Mouse (Mus musculus) regulatory T cell (primary cell): ENCODE results near the gene Wdr78.

Experiments
- in situ Hi-C: fragments of 300-600 bp; cut with MboI, MseI; formaldehyde crosslinking; loops from one replicate; pipeline ENCODE4 v1.15.1; 2025; ENCODE audit warnings: high pct_unique_total_duplicates

Gene Wdr78

DNA sequence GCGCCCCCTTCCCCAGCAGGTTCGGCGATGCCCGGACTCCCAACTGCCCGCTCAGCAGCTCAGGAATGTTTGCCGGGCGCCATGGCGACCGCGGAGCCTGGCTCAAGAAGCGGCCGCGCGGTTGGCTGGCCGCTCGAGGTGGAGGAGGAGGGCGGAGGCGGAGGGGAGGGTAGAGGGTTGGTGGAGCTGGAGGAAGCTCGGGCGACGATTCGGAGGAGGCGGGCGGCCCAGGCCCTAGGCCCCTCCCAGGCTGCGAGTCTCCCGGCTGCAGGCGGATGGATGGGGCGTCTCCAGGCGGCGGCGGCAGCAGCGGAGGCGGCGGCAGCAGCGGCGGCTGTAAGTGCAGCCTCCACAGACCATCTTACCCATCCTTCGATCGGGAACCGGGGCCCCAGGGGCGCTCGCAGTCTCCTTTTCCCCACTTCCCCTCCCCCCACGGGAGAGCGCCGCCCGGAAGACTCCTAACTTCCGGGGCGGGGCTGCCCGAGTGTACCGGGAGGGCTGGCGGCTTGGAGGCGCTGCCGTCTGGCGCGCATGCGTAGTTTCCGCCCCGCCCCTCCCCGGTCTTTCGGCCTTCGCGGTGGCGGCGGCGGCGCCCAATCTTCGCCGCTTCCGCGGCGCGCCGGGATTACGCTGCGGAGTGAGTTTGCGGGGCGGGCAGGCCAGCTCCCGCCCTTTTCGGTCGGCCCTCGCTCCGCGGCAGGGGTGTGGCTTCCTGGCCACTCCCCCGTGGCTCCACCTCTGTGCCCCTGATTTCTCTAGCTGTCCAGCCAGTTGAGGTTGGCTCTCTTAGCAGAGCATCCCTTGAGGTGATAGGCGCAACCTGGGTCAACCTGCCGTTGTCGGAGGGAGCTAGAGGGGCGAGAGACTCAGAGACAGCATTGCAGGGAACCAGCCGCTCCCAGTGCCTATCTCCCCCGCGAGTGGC lies at the start of gene Wdr78, which contains the start of gene Mier1:
Wdr78 (minus strand) TSS at position 372 of the 928 bp plus-strand sequence.
Mier1 (plus strand) TSS at position 207 of the 928 bp plus-strand sequence.
- in situ Hi-C loops, result loop anchor here (5.0 to 25.0 kb wide), 2 partner anchors 597 to 1752 kb away; no protein-coding TSS in a partner anchor

DNA sequence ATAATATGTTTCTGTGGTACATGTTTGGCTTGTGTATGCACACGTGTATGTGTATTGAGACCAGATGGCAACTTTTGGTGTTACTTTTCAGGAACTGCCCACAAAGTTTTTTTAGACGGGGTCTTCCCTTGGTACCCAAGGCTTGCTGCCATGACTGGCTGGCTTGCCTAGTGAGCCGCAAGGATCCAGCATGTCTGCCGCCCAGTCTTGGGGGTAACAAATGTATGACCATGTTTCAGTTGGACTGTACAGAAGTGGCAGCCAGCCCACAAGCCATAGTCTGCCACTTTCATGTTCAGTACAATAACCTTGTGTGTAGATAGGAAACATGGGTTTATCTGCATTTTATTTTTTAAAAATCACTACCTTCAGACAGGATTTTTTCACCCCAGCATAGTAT lies 44.4 kb upstream of the Wdr78 start:
- in situ Hi-C loops, result no loop called here

DNA sequence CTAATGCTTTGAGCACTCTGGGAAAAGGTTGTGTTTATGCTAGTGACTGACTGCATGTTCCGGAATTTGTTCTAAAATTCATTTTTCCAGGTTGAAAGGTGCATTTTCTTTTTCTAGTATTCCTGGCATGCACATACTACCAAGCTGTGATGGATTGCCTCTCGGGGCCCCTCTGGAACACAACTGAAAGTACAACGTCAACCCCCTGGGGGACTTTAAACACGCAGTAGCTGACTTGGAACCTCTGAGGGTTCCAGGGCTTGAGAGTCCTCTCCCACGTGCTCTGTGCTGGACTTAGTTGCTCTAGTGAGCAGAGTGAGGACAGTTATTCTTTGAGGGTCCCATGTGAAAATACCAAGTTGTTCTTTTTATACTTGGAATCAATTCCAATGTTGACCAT lies 37.6 kb upstream of the Wdr78 start:
- in situ Hi-C loops, result no loop called here

DNA sequence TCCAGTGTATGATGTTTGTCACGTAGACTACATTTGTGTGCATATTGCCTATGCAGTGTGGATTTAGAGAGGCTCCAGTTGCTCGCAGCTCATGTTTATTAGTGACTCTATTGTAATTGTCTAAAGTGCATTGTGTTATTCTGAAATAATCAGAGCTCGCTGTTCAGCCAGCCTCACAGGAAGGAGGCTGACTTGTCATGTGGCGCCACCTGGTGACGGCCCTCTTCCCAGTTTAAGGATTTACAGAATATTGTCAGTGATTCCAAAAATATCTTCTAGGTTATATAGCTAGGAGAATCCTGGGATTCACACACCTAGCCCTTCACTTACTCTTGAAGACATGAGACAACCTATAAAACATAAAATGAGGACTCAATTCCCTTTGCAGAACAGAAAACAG lies 32.0 kb upstream of the Wdr78 start:
- in situ Hi-C loops, result loop anchor here (5.0 kb wide), 1 partner anchor 99 kb away; no protein-coding TSS in a partner anchor

DNA sequence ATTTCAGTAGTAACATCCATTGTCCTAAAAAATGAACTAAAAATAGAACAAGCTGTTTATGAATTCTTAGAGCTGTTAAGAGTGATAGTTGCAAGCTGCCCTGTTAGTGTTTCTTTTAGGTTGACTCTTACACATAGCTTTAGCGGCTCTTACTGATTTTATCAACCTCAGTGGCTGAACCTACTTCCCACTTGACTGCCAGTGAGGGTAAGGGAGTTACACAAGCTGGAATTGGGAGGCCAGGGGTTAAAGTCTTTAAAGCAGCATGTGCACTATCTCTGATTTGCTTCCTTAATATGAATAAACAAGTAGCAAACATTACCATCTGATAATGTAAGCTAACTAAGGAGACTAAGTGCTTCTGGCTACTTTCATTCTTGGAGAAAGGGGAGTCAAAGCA lies 22.6 kb upstream of the Wdr78 start:
- in situ Hi-C loops, result no loop called here

DNA sequence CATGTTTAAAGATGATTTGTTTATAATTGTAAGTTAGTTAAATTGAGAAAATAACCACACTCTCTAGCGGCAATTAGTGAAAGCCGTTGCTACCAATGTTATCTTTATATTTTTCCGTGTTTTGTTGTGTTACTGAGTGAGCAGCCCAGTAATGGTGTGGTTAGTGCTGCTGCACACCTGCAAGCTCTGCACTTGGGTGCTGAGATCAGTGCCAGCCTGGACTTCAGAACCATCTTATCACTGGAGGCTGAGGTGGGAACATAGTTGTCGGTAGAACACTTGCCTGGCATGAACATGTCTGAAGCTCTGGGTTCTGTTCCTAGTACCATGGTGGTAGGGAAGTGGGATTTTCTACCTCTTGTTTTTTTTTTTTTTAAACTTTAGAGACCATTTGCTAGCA lies 12.2 kb upstream of the Wdr78 start:
- in situ Hi-C loops, result no loop called here

DNA sequence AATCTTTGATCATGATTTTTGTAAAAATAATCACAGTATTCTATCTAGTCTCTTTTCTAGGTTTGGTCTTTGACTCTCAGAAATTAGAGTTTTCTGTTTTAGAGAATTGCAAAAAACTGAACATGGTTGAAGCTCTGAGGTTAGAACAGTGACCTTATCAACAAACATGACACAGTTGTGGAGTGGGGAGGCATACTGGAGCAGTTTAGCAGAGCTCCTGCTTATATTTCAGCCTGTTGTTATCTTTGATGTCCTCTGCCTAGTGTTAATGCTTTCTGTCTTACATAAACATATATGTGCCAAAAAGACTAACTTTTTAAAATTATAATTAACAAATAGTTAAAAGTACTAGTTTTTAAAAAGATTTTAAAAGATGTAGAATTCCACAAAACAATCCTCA lies 9.3 kb upstream of the Wdr78 start:
- in situ Hi-C loops, result loop anchor here (25.0 kb wide), 1 partner anchor 1761 kb away; no protein-coding TSS in a partner anchor

DNA sequence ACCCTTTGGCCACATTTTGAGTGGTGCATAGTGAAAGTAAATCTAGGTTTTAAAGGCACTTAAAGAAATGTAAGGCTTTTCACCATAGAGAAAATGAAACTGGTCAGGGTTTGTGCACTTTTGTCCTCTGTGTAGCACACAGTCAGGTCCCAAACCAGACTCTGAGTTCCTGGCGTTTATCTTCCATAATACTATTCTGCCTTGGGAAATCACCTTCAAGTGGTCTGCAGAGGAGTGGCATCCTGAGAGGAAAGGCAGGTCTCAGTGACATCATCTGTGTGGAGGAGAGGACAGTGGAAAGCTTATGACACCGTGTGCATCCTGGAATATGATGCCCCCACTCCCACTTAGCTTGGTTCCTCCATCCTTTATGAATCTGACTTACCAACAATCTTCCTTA lies 8.7 kb upstream of the Wdr78 start:
- in situ Hi-C loops, result loop anchor here (25.0 kb wide), 1 partner anchor 1761 kb away; no protein-coding TSS in a partner anchor

DNA sequence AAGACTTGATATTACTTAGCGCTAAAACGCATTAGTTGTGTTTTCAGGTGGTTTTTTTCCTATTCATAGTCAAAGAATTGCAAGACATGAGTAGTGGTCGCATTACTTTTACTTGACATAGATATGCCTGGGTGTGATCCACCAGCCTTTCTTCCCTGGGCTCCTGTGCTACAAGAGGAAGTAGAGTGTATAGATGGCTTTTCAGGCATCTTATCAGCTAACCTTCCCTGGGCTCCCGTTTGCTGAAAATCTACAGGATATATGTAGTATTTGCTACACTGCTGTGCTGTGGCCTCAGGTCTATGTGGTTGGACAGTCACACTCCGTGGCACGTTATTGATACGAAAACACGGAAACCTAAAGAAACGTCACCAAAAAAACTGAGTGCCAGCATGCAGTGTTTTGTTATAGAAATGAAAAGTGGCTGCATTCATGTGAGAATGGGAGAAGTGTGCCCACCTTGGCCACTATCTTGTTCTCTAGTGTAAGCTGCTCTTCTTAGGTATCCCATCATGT lies 6.6 kb upstream of the Wdr78 start:
- in situ Hi-C loops, result loop anchor here (25.0 kb wide), 1 partner anchor 1759 kb away; no protein-coding TSS in a partner anchor

DNA sequence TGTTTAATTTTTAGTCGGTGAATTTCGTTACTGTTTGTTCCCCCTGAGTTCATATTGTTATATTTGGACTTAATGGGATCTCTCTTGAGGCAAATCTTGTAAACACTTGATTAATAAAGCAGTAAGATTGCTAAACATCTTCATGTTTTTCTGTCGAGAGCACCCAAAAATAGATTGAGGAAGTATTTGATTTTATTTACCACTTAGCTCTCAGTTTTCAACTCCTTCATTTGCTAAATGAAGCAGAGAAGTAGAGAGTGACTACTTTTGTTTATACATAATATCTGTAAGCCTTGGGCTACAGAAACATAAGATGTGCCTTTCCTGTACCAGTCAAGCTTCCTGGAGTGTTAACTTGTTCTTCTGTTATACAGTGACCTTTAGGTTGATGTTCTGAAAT lies 6.0 kb upstream of the Wdr78 start:
- in situ Hi-C loops, result loop anchor here (25.0 kb wide), 1 partner anchor 1758 kb away; no protein-coding TSS in a partner anchor

DNA sequence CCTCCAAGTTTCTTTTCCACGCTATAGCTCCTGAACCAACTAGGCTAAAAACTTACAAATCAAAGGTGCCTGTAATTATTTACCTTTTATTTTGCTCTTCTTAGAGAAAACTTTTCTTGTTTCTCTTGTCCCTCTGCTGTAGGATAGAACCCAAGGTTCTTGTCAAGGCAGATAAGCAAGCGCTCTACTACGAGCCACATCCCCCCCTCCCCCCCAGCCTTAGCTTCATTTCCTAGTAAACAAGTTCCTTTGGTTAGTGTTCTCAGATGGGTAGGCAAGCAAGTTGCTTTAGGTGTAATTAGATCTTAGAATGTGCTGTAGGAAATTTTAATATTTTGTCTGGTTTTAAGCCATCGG lies 5.7 kb upstream of the Wdr78 start:
- in situ Hi-C loops, result loop anchor here (25.0 kb wide), 1 partner anchor 1758 kb away; no protein-coding TSS in a partner anchor

DNA sequence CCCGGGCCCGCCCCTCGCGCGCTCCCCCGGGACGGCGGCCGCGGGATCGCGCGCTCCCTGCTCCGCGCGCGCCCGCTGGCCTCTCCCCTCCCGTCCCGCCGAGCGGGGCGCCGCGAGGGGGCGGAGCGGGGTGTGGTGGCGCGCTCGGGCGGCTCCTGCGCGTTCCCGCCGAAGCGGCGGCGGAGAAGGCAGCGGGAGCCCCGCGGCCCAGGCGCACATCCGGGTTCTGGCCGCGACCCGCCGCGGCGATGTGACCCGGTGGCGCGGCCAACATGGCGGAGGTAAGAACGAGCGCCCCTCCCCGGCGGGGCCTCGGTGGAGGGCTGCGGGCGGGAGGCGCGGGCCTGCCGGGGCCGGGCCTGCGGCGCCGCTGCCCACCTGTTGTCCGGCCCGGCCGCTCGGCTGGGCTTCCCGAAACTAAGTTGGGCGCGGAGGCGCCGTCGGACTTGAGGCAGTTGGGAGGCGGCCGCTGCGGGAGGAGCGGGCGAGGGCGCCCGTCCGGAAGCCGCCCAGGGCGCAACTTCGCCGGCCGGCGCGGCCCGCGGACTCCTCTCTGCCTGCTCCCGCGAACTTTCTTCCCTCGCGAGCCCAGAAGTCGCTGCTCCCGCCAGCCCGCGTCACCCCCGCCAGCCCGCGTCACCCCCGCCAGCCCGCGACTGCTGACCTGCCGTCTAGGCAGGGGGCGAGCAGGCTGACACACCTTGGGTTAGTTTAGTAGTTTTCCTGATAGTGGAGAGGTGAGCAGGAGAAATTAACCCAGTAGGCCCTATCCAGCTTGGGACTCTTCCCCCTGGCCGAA lies 5.1 kb upstream of the Wdr78 start:
- in situ Hi-C loops, result loop anchor here (25.0 kb wide), 1 partner anchor 1757 kb away; no protein-coding TSS in a partner anchor

DNA sequence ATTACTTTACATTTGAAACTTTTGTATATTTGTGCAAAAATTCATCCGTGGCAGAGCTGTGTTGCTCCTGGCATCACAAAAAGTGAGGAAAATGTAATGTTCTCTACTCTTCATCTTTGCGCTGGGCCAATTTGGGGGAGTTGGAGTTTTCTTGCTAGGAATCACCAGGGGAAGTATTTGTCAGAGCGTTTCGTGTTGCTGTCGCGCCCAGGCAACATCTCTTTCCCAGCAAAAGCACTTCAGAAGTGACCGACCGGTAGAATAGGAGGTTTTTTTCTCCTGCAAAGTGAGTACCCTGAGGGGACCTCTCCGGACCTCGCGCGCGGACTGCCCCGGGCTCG lies 4.5 kb upstream of the Wdr78 start:
- in situ Hi-C loops, result loop anchor here (25.0 kb wide), 1 partner anchor 1757 kb away; no protein-coding TSS in a partner anchor

DNA sequence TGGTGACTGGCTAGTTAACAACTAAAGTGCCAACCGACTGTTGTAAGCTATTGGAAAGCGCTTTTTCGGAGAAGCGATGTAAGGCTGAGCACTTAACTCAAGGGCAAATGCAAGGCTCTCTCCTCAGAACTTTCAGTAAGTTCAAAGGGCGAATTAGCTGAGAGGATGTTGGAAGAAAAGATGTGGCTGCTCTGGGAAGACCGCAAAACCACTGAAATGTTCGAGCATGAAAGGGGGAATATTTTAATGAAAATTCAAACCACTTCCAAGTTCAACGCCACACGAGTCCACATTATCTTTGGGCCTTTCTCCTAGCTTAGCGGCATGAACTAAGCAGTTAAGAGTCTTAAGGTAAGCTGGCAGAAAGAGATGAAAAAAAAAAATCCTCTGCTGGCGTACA lies 953 bp downstream of the Wdr78 start:
- in situ Hi-C loops, result loop anchor here (5.0 to 25.0 kb wide), 2 partner anchors 596 to 1751 kb away; no protein-coding TSS in a partner anchor

DNA sequence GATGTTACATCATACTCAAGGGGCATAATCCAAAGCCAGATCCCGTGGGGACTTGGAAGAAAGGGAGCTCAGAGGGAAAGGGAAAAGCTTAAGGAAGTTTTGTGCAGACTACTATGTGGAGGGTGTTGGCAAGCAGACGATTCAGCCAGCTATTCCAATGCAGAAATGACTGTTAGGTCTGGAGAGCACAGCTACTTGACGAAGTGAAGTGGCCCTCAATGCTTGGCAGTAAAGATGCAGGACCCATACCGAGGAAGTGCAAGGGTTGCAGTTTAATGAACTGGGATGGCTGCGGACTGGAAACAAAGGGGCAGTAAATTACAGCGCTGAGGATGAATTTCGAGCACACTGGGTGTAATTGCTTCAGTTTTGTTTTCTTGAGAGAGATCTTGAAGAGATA lies 1.7 kb downstream of the Wdr78 start:
- in situ Hi-C loops, result loop anchor here (5.0 to 25.0 kb wide), 2 partner anchors 595 to 1750 kb away; no protein-coding TSS in a partner anchor

DNA sequence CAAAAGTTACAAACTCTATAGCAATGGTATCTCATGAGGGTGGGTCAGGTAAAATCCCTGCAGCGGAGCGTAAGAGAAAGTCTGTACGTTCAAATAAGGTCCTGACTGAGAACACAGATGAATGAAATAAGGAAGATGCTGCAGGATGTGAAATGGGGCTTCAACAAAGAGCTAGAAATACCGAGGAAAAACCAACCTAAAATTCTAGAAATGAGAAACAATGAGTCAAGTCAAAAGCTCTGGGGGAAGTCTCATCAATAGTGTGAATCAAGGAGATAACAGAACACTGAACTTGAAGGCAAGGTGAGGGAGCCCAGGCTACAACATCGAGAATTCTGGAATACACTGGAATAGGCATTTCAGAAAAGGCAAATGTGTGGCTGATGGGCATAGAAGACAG lies 15.8 kb downstream of the Wdr78 start:
- in situ Hi-C loops, result no loop called here

DNA sequence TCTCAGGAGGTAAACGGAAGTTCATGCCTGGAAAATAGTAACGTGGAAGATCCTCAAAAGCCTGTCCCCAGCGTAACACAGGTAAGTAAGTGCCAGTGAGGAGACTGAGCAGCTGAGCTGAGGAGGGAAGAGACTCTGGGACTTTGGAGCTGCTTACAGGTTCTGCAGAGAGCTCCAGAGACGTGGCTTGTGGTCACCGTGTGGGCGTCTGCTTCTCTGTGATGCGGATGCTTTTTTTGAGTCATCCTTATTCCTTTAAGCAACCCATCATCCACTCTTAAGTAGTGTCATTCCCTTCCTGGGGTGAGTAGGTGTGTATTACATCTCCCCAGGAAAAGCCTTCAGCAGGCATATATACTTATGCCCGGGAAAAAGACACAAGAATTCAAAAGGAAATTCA lies 18.4 kb downstream of the Wdr78 start:
- in situ Hi-C loops, result no loop called here

DNA sequence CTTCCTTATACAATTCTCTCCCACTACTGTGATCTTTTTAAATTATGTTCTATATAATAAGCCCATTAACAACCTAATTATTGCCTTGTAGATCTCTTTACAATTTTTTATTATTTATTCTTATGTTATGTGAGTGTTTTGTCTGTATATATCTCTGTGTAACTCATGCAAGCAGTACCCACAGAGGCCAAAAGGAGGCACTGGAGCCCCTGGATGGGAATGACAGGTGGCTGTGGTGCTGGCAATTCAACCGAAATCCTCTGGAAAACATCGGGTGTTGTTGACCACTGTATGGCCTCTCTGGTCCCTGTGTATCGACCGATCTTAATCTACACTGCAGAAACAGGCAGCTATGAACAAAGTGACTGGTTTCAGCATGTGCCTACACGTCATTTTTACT lies 29.1 kb downstream of the Wdr78 start:
- in situ Hi-C loops, result no loop called here

DNA sequence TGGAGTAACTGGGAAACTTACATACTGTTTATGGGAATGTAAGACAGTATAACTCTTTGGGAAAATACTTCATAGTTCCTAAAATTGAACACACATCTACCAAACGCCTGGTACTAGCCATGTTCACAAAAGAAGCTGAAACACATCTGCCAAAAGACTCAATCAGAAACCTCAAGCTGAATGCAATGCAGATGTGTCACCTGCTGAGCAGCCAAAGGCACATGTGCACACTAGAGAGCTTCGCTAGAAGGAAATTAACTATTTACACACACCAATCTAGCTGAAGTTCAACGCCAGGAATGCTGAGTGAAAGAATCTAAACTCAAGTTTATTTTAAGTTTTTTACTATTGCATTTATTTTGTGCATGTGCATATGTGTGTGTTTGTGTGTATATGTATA lies 43.7 kb downstream of the Wdr78 start:
- in situ Hi-C loops, result no loop called here

DNA sequence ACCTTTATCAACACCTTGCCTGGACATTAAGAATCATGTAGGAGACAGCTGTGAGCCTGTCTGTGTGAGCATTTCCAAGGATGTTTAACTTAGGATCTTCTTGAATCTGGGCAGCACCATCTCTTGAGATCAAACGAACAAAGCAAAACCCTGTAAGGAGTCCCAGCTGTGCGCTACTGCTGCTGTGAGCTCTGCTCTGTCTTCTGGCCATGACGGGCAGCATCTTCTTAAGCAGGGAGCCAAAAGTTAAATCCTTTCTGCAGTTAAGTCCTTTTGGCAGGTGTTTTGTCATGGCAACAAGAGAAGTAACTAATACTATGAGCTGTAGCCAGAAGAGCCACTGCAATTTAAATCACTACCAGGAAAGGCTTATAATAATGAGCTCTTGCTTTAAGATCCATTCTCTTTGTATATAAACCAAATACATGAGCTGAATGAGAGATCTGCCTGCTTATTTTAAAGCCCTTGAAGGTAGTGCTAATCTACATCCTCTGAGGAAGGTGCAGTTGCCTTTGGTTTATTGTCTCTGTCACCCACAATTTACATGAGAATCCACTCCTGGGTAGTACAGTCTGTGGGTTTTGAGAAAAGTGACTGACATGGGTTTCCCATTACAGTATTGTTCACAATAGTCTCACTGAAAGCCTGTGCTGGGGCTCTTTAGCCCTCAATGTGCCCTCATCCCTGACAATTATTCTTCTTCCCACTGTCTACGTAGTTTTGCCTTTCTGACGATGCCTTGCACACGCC lies 46.3 kb downstream of the Wdr78 start:
- in situ Hi-C loops, result no loop called here

DNA sequence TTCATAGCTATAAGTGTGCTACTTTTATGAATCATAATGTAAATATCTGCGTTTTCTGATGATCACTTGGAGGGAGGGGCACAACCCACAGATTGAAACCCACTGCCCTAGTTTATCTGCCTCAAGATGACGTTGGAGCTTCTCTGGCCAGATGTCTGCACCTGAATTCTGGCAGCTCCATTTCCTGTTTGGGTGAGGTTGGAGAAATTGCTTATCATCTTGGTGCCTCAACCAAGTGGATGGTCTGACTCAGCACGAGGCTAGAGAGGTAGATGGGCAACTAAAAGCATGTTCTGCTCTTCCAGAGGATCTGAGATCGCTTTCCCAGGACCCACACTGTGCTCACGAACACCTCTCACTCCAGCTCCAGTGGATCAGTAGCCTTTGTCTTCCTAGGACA lies 49.4 kb downstream of the Wdr78 start:
- in situ Hi-C loops, result no loop called here
